Mouse (Mus musculus) thymus, adult 2 months (tissue): ENCODE data around the gene Trp53bp1.

Source experiments
- CTCF ChIP-seq: fragments of 200-500 bp; IDR thresholded peaks from 2 replicates; pipeline ENCODE4 v1.5.1; 2012; ENCODE audit warnings: mild to moderate bottlenecking, control low read depth, low read length, moderate library complexity, borderline replicate concordance; ENCODE audit not compliant: control insufficient read depth, poor library complexity, insufficient read depth; ENCODE audit errors: extremely low read depth
- POLR2A ChIP-seq: fragments of 200-500 bp; IDR thresholded peaks from 2 replicates; pipeline ENCODE4 v1.6.1; 2012; ENCODE audit warnings: mild to moderate bottlenecking, low read length, control low read depth, moderate library complexity; ENCODE audit not compliant: control insufficient read depth, poor library complexity, insufficient read depth; ENCODE audit errors: extremely low read depth

DNA sequence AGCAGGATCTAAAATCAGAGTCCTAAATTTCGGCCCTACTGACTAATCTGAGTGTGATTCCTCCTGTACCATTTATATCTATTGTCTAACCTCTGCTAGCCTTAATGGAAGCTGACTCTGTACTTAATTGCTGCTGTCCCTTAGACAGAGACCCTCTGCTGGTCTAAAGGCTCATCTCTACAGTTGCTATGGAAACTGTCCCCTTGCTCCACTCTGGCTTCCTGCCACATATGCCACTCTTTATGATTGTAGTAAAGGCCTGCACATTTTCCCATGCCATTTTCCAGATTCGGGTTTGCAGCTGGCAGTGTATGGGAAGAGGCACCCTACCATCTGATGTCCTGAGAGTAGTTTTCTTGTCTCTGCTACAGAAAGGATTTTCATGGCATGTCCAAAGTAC lies 16.6 kb upstream of the Trp53bp1 start:
- TF ChIP-seq CTCF (no peak), POLR2A (no peak)
